Mouse (Mus musculus): ENCODE results near the gene Elavl3.

DNA sequence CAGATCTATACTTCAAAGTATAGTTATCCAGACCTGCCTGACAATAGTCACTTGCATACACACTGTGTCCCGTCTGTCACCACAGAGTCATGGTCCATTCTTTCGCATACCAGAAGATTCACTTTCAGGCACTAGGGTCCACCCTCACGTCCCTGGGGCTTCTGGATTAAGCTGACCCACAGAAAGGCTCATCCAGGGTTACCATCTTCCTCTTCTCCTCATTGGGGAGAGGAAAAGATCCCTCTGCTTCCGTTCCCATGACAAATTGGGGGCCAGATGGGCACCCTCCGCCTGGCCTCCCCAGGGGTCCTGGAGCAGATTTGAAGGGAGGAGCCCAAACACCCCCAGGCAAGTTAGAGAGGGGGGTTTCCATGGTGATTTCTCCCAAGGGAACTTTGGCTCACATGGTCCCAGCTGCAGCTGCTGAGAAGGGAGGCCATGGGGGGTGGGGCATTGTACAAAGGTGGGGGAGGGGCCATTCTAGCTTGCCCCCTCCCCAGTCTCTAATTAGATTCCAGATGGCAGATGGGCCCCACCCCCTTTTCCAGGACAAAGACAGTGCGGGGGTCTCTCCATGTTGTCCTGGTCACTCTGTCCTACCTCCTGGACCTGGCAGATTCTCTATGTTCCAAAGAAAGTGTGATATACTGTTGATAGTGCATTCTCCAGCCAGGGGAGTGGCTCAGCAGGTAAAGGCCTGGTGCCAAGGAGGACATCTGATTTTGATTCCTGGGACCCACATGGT is 16.4 kb downstream of the Elavl3 start:
- TF ChIP-seq CTCF (IDR thresholded peaks at IDR 0.05; ENCODE audit: low read depth, low read length), result no peak
- no peak for TF ChIP-seq TAL1 (conservative IDR thresholded peaks at IDR 0.05; ENCODE audit: low read depth, low read length)

Measured in G1E (cell line).